Mouse (Mus musculus): ENCODE results near the gene Slc50a1. TPM values are rescaled to one million over a fixed set of nuclear protein-coding genes. Genes with fewer than 3 reads are reported as not detected.

Slc50a1 gene
- polyA plus RNA-seq, 1 experiment from 2014 or later = 41.3 TPM

- 2% methylated on average over 21 of the region's 21 CpGs for WGBS
- Histone ChIP-seq H3K4me3 (ENCODE audit: low read depth, low read length) (peak within 1 kb of the TSS; percentile 43), H3K27me3 (ENCODE audit: control insufficient read depth, insufficient read depth, low read depth, low read length) (no peaks in the 10 kb centered on the region), H3K27ac (ENCODE audit: low read length) (peak within 1 kb of the TSS; percentile 90), H3K4me1 (ENCODE audit: control insufficient read depth, insufficient read depth, low read length) (peaks cover 47% of the 10 kb centered on the region), H3K36me3 (ENCODE audit: control insufficient read depth, insufficient read depth, low read length) (no peaks in the 10 kb centered on the region), H3K9ac (ENCODE audit: low read depth, low read length) (peak within 1 kb of the TSS; percentile 69), H3K9me3 (replicated peaks; ENCODE audit: control insufficient read depth, low read length, poor library complexity, severe bottlenecking) (no peaks in the 10 kb centered on the region), H3K4me2 (ENCODE audit: low read length) (peak within 1 kb of the TSS; percentile 78)
- peak; percentile 28 for ATAC-seq
Observed at GRCm38 (mm10) chr3:89226900-89227299, 43.5 kb downstream of the Slc50a1 start, which contains the start of gene Mtx1. TSS of gene Mtx1 (minus strand) at chr3:89227088.

GRCm38 (mm10) chr3:89226361-89226760 is 44.0 kb downstream of the Slc50a1 start:
- ATAC-seq = no peak
- peak overlapping the region; percentile 43 for H3K4me3 ChIP-seq (ENCODE audit: low read depth, low read length)
- H3K36me3 ChIP-seq (ENCODE audit: control insufficient read depth, insufficient read depth, low read length) = no peaks in the 10 kb centered on the region
- H3K9me3 ChIP-seq (replicated peaks; ENCODE audit: control insufficient read depth, low read length, poor library complexity, severe bottlenecking) = no peaks in the 10 kb centered on the region
- H3K27ac ChIP-seq (ENCODE audit: low read length) = peak overlapping the region; percentile 90
- peak overlapping the region; percentile 78 for H3K4me2 ChIP-seq (ENCODE audit: low read length)
- peaks cover 47% of the 10 kb centered on the region for H3K4me1 ChIP-seq (ENCODE audit: control insufficient read depth, insufficient read depth, low read length)
- H3K9ac ChIP-seq (ENCODE audit: low read depth, low read length) = peak overlapping the region; percentile 69
- no peaks in the 10 kb centered on the region for H3K27me3 ChIP-seq (ENCODE audit: control insufficient read depth, insufficient read depth, low read depth, low read length)
- 7% methylated on average over 11 of the region's 11 CpGs for WGBS

- Histone ChIP-seq H3K4me2 (ENCODE audit: low read length) (peak overlapping the region; percentile 78), H3K4me1 (ENCODE audit: control insufficient read depth, insufficient read depth, low read length) (peaks cover 47% of the 10 kb centered on the region), H3K9me3 (replicated peaks; ENCODE audit: control insufficient read depth, low read length, poor library complexity, severe bottlenecking) (no peaks in the 10 kb centered on the region), H3K36me3 (ENCODE audit: control insufficient read depth, insufficient read depth, low read length) (no peaks in the 10 kb centered on the region), H3K27ac (ENCODE audit: low read length) (peak overlapping the region; percentile 90), H3K9ac (ENCODE audit: low read depth, low read length) (peak overlapping the region; percentile 69), H3K4me3 (ENCODE audit: low read depth, low read length) (peak overlapping the region; percentile 43), H3K27me3 (ENCODE audit: control insufficient read depth, insufficient read depth, low read depth, low read length) (no peaks in the 10 kb centered on the region)
- ATAC-seq = peak; percentile 52
- WGBS = 7% methylated on average over 4 of the region's 4 CpGs
Observed at GRCm38 (mm10) chr3:89225918-89226317, 44.5 kb downstream of the Slc50a1 start.

- no peak for ATAC-seq
- H3K9ac ChIP-seq (ENCODE audit: low read depth, low read length) = peak overlapping the region; percentile 69
- H3K27me3 ChIP-seq (ENCODE audit: control insufficient read depth, insufficient read depth, low read depth, low read length) = no peaks in the 10 kb centered on the region
- no peaks in the 10 kb centered on the region for H3K9me3 ChIP-seq (replicated peaks; ENCODE audit: control insufficient read depth, low read length, poor library complexity, severe bottlenecking)
- H3K4me3 ChIP-seq (ENCODE audit: low read depth, low read length) = peak overlapping the region; percentile 43
- H3K36me3 ChIP-seq (ENCODE audit: control insufficient read depth, insufficient read depth, low read length) = no peaks in the 10 kb centered on the region
- H3K4me2 ChIP-seq (ENCODE audit: low read length) = peak overlapping the region; percentile 78
- WGBS = 12% methylated on average over 12 of the region's 12 CpGs
- H3K27ac ChIP-seq (ENCODE audit: low read length) = peak overlapping the region; percentile 90
- peaks cover 47% of the 10 kb centered on the region for H3K4me1 ChIP-seq (ENCODE audit: control insufficient read depth, insufficient read depth, low read length)
Observed at GRCm38 (mm10) chr3:89225321-89225815, 45.0 kb downstream of the Slc50a1 start.

- H3K9me3 ChIP-seq (replicated peaks; ENCODE audit: control insufficient read depth, low read length, poor library complexity, severe bottlenecking) = no peaks in the 10 kb centered on the region
- H3K9ac ChIP-seq (ENCODE audit: low read depth, low read length) = peak overlapping the region; percentile 69
- H3K36me3 ChIP-seq (ENCODE audit: control insufficient read depth, insufficient read depth, low read length) = no peaks in the 10 kb centered on the region
- no peak for ATAC-seq
- peak overlapping the region; percentile 43 for H3K4me3 ChIP-seq (ENCODE audit: low read depth, low read length)
- H3K27ac ChIP-seq (ENCODE audit: low read length) = peak overlapping the region; percentile 90
- WGBS = 20% methylated on average over 11 of the region's 11 CpGs
- peaks cover 47% of the 10 kb centered on the region for H3K4me1 ChIP-seq (ENCODE audit: control insufficient read depth, insufficient read depth, low read length)
- no peaks in the 10 kb centered on the region for H3K27me3 ChIP-seq (ENCODE audit: control insufficient read depth, insufficient read depth, low read depth, low read length)
- H3K4me2 ChIP-seq (ENCODE audit: low read length) = peak overlapping the region; percentile 78
Observed at GRCm38 (mm10) chr3:89224796-89225195, 45.6 kb downstream of the Slc50a1 start.

GRCm38 (mm10) chr3:89221167-89221566 is 49.2 kb downstream of the Slc50a1 start:
- H3K27ac ChIP-seq (ENCODE audit: low read length) = no peak overlapping the region
- no peak overlapping the region for H3K9ac ChIP-seq (ENCODE audit: low read depth, low read length)
- H3K4me1 ChIP-seq (ENCODE audit: control insufficient read depth, insufficient read depth, low read length) = peaks cover 30% of the 10 kb centered on the region
- no peaks in the 10 kb centered on the region for H3K9me3 ChIP-seq (replicated peaks; ENCODE audit: control insufficient read depth, low read length, poor library complexity, severe bottlenecking)
- no peak overlapping the region for H3K4me3 ChIP-seq (ENCODE audit: low read depth, low read length)
- no peaks in the 10 kb centered on the region for H3K27me3 ChIP-seq (ENCODE audit: control insufficient read depth, insufficient read depth, low read depth, low read length)
- H3K4me2 ChIP-seq (ENCODE audit: low read length) = no peak overlapping the region
- H3K36me3 ChIP-seq (ENCODE audit: control insufficient read depth, insufficient read depth, low read length) = no peaks in the 10 kb centered on the region
- no peak for ATAC-seq
- WGBS = 55% methylated on average over 5 of the region's 5 CpGs

GRCm38 (mm10) chr3:89219546-89219945 is 50.8 kb downstream of the Slc50a1 start:
- ATAC-seq = no peak
- Histone ChIP-seq H3K9ac (ENCODE audit: low read depth, low read length) (no peak overlapping the region), H3K4me2 (ENCODE audit: low read length) (no peak overlapping the region), H3K4me1 (ENCODE audit: control insufficient read depth, insufficient read depth, low read length) (peaks cover 26% of the 10 kb centered on the region), H3K4me3 (ENCODE audit: low read depth, low read length) (no peak overlapping the region), H3K27me3 (ENCODE audit: control insufficient read depth, insufficient read depth, low read depth, low read length) (no peaks in the 10 kb centered on the region), H3K36me3 (ENCODE audit: control insufficient read depth, insufficient read depth, low read length) (no peaks in the 10 kb centered on the region), H3K27ac (ENCODE audit: low read length) (no peak overlapping the region), H3K9me3 (replicated peaks; ENCODE audit: control insufficient read depth, low read length, poor library complexity, severe bottlenecking) (no peaks in the 10 kb centered on the region)
- WGBS = 46% methylated on average over 8 of the region's 8 CpGs

GRCm38 (mm10) chr3:89218271-89218670 is 52.1 kb downstream of the Slc50a1 start:
- H3K4me3 ChIP-seq (ENCODE audit: low read depth, low read length) = no peak overlapping the region
- 66% methylated on average over 1 of the region's 1 CpGs for WGBS
- H3K9me3 ChIP-seq (replicated peaks; ENCODE audit: control insufficient read depth, low read length, poor library complexity, severe bottlenecking) = no peaks in the 10 kb centered on the region
- ATAC-seq = no peak
- H3K27me3 ChIP-seq (ENCODE audit: control insufficient read depth, insufficient read depth, low read depth, low read length) = no peaks in the 10 kb centered on the region
- no peaks in the 10 kb centered on the region for H3K36me3 ChIP-seq (ENCODE audit: control insufficient read depth, insufficient read depth, low read length)
- peaks cover 14% of the 10 kb centered on the region for H3K4me1 ChIP-seq (ENCODE audit: control insufficient read depth, insufficient read depth, low read length)
- H3K27ac ChIP-seq (ENCODE audit: low read length) = no peak overlapping the region
- H3K9ac ChIP-seq (ENCODE audit: low read depth, low read length) = no peak overlapping the region
- no peak overlapping the region for H3K4me2 ChIP-seq (ENCODE audit: low read length)
